Mouse (Mus musculus) embryonic facial prominence, embryonic 15.5 days (tissue): Measurements from ENCODE around the gene Tubb5. TPM values are rescaled to one million over a fixed set of nuclear protein-coding genes. Genes with fewer than 3 reads are reported as not detected.
A peak's percentile ranks its signal among the peaks of the same experiment; 100 is the strongest.
"Not testable (repeated sequence)": the region's sequence is repeated elsewhere in the genome, so short reads cannot be mapped to it uniquely, and the experiment has no call there.

ENCODE experiments used
- ATAC-seq: fragments of 200-750 bp; cut with Nextera tagmentation; 2 replicates; pipeline ENCODE4 v1.8.0; 2017; ENCODE audit warnings: low read depth, moderate TSS enrichment; ENCODE audit not compliant: insufficient number of reproducible peaks, low FRiP score, low TSS enrichment
- H3K27ac ChIP-seq: fragments of 300-500 bp; sonication (generic); replicated peaks from 2 replicates; pipeline ENCODE4 v1.5.1; 2015; ENCODE audit warnings: mild to moderate bottlenecking, inconsistent platforms
- H3K27me3 ChIP-seq: fragments of 300-500 bp; sonication (generic); 2 replicates; pipeline ENCODE4 v1.6.1; 2015; ENCODE audit warnings: inconsistent platforms
- H3K36me3 ChIP-seq: fragments of 300-500 bp; sonication (generic); 2 replicates; pipeline ENCODE4 v1.6.1; 2015; ENCODE audit warnings: mild to moderate bottlenecking, inconsistent platforms
- H3K4me1 ChIP-seq: fragments of 300-500 bp; sonication (generic); 2 replicates; pipeline ENCODE4 v1.6.1; 2015; ENCODE audit warnings: inconsistent platforms
- H3K4me2 ChIP-seq: fragments of 300-500 bp; sonication (generic); replicated peaks from 2 replicates; pipeline ENCODE4 v1.6.1; 2015; ENCODE audit warnings: mild to moderate bottlenecking, inconsistent platforms
- H3K4me3 ChIP-seq: fragments of 300-500 bp; sonication (generic); replicated peaks from 2 replicates; pipeline ENCODE4 v1.5.1; 2015; ENCODE audit warnings: mild to moderate bottlenecking, inconsistent platforms
- H3K9ac ChIP-seq: fragments of 300-500 bp; sonication (generic); 2 replicates; pipeline ENCODE4 v1.6.1; 2015; ENCODE audit warnings: inconsistent platforms
- H3K9me3 ChIP-seq: fragments of 300-500 bp; sonication (generic); replicated peaks from 2 replicates; pipeline ENCODE4 v1.6.1; 2016; ENCODE audit warnings: inconsistent platforms
- WGBS: fragments of 180-500 bp; shearing (Covaris S2); methylation state at CpG from one replicate; pipeline ENCODE4 v1.1.7; 2015; 5-methylcytosine and 5-hydroxymethylcytosine counted together
- polyA plus RNA-seq: library from polyadenylated mRNA; unstranded; fragments of >200 nt; fragmentation: Nextera tagmentation; extraction: Ambion mirVana; gene quantifications from 2 replicates; pipeline ENCODE4 v1.2.1, GENCODE M21; 2015

Tubb5 gene
- polyA plus RNA-seq, 1 experiment from 2014 or later, result 823 TPM

DNA sequence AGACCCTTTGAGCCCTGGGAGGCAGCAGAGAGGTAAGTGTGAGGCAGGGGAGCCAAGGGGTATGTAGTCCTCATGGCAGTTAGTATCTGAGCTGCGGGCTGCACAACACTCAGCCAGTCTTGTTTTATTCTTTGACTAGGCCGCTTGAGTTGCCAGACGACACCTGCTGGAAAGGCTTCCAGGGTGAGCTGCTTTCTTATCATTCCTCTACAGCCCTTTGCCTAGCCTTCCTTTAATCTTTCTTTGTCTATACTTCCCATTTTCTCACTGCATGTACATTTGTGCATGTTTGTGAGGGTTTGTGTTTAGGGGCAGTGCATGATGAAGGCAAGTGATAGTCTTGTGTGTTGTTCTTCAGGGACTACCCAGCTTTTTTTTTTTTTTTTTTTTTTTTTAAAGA is 12.9 kb upstream of the Tubb5 start:
- no peak for ATAC-seq
- peaks cover 76% of the 10 kb centered on the region for H3K36me3 ChIP-seq
- H3K4me3 ChIP-seq, result no peak overlapping the region
- H3K27ac ChIP-seq, result no peak overlapping the region
- H3K9me3 ChIP-seq, result no peaks in the 10 kb centered on the region
- H3K9ac ChIP-seq, result no peak overlapping the region
- H3K4me1 ChIP-seq, result no peaks in the 10 kb centered on the region
- H3K4me2 ChIP-seq, result no peak overlapping the region
- no peaks in the 10 kb centered on the region for H3K27me3 ChIP-seq
- WGBS, result 87% methylated on average over 3 of the region's 3 CpGs

DNA sequence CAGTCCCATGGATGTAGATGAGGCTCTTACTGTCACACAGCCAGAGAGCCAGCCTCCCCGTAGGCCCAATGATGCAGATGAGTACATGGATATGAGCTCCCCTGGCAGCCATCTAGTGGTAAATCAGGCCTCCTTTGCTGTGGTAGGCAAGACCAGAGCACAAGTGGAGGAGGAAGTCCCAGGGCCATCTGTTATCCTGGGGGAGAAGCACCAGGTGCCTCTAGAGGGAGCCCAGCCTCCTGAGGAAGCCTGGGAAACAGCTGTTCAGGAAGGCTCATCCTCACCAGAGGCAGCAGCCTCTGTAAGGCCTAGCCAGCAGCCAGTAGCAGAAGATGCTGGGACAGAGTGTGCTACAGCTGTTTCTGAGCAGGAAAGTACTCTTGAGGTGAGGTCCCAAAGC is 10.0 kb upstream of the Tubb5 start:
- 47% methylated on average over 1 of the region's 1 CpGs for WGBS
- peak; percentile 37; the same call in 1 of the 2 replicates for ATAC-seq
- Histone ChIP-seq H3K27me3 (no peaks in the 10 kb centered on the region), H3K9me3 (no peaks in the 10 kb centered on the region), H3K4me2 (no peak overlapping the region), H3K36me3 (peaks cover 74% of the 10 kb centered on the region), H3K4me1 (no peaks in the 10 kb centered on the region), H3K27ac (no peak overlapping the region), H3K4me3 (no peak overlapping the region), H3K9ac (no peak overlapping the region)

DNA sequence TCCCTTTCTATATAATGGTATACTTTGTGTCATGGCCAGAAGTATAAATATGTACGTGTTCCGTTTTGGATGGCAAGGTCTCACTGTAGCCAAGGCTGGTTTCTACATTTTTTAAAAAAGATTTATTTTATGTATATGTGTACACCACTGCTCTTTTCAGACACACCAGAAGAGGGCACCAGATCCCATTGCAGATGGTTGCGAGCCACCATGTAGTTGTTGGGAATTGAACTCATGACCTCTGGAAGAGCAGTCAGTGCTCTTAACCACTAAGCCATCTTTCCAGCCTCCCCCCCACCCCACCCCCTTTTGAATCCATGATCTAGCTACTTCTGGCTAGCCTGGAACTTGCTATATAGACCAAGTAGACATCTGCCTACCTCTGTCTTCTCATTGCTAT is 5.4 kb upstream of the Tubb5 start:
- Histone ChIP-seq H3K4me2 (no peak overlapping the region), H3K9me3 (no peaks in the 10 kb centered on the region), H3K36me3 (peaks cover 37% of the 10 kb centered on the region), H3K27me3 (no peaks in the 10 kb centered on the region), H3K27ac (no peak overlapping the region), H3K4me3 (no peak overlapping the region), H3K9ac (no peak overlapping the region), H3K4me1 (peaks cover 13% of the 10 kb centered on the region)
- ATAC-seq, result no peak
- WGBS, result 93% methylated on average over 3 of the region's 3 CpGs

DNA sequence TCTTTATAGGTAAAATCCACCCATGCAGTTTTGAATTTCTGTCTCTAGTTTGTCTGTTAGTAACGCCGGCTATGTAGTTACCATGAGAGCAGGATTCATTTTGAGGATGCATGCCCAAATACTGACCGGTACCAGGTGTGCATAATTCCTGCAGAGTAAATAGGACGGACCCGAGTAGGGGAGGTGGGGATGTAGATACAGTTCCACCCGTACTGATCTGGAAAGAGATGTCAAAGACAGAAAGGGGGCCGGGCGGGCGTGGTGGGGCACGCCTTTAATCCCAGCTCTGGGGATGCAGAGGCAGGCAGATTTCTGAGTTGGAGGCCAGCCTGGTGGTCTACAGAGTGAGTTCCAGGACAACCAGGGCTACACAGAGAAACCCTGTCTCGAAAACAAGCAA is 3.9 kb upstream of the Tubb5 start:
- Histone ChIP-seq H3K4me2 (peak overlapping the region; percentile 68), H3K36me3 (peaks cover 22% of the 10 kb centered on the region), H3K4me3 (peak overlapping the region; percentile 67), H3K4me1 (peaks cover 13% of the 10 kb centered on the region), H3K9me3 (no peaks in the 10 kb centered on the region), H3K27ac (peak overlapping the region; percentile 88), H3K27me3 (no peaks in the 10 kb centered on the region), H3K9ac (peak overlapping the region; percentile 58)
- WGBS, result 19% methylated on average over 11 of the region's 11 CpGs
- no peak for ATAC-seq

DNA sequence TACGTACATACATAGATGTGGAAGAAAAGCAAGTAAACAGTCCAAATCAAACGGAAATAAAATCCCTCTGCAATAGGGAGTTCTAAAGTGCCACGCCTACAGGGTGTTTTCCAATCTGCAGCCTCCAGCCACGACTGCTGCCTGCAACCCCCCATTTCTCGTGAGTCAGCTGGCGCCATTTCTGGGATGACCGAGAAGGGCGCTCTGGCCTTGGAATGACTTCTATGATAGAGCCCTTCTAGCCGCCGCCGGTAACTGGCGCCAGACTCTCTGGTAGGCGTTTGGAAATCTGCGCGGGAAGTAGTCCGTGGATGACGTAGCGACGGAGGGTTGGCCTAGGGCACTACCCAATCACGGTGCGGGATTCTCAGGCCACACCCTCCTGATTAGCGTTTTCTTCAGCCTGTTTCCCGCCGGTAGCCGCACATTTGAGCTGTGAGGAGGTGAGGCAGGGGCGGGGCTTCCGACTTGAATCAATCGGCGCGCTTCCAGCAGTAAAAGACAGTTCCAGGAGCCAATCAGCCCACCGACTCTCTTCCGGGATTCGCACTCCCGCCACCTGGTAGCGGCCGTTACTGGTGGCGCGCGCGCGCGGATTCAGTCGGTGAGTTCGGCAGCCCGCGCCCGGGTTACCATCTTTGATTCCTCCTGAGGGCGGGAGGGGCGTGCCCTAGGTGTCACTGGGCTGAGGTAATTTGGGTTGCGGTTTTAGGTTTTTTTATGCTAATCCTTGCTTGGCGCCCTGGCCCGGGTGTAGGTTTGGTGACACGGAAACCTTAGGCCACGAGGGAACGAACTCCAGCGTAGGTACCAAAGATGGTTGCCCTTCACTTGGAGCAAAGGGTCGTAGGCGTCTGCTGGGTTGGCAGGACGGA is 3.2 kb upstream of the Tubb5 start, which contains the start of gene Mdc1:
TSS of gene Mdc1 (plus strand) at position 440 of the 875 bp plus-strand sequence.
- peak; percentile 90 for ATAC-seq
- H3K4me1 ChIP-seq, result peaks cover 16% of the 10 kb centered on the region
- peak within 1 kb of the TSS; percentile 67 for H3K4me3 ChIP-seq
- peak within 1 kb of the TSS; percentile 68 for H3K4me2 ChIP-seq
- no peaks in the 10 kb centered on the region for H3K27me3 ChIP-seq
- 0% methylated on average over 59 of the region's 59 CpGs for WGBS
- no peaks in the 10 kb centered on the region for H3K9me3 ChIP-seq
- H3K27ac ChIP-seq, result peak within 1 kb of the TSS; percentile 88
- H3K9ac ChIP-seq, result peak within 1 kb of the TSS; percentile 58
- peaks cover 17% of the 10 kb centered on the region for H3K36me3 ChIP-seq

DNA sequence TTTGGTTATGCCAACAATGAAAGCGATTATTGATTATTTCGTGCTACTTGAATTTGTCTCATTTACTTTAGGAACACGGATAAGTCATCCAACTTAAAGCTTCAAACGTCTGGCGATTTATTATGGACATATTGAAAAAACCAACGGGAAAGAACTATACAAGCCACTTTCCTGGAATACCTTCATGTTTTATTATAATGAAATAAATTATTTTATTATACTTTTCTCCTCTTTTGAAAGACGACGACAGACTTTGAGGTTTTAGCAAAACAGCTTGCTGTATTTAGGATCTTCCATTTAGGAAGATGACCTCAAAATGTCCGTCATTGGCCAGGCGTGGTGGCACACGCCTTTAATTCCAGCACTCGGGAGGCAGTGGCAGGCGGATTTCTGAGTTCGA is 2.5 kb upstream of the Tubb5 start:
- H3K9ac ChIP-seq, result no peak overlapping the region
- no peak for ATAC-seq
- peaks cover 17% of the 10 kb centered on the region for H3K36me3 ChIP-seq
- WGBS, result 51% methylated on average over 14 of the region's 14 CpGs
- peak overlapping the region; percentile 75 for H3K27ac ChIP-seq
- no peaks in the 10 kb centered on the region for H3K9me3 ChIP-seq
- H3K27me3 ChIP-seq, result no peaks in the 10 kb centered on the region
- H3K4me2 ChIP-seq, result peak overlapping the region; percentile 68
- H3K4me3 ChIP-seq, result peak overlapping the region; percentile 67
- H3K4me1 ChIP-seq, result peaks cover 23% of the 10 kb centered on the region

DNA sequence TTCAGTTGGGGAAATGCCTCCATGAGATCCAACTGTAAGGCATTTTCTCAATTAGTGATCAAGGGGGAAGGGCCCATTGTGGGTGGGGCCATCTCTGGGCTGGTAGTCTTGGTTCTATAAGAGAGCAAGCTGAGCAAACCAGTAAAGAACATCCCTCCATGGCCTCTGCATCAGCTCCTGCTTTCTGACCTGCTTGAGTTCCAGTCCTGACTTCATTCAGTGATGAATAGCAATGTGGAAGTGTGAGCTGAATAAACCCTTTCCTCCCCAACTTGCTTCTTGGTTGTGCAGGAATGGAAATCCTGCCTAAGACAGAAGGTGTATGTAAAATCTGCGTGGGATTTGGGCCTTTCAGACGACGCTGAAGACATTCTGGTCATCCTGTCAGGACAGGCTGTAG is 896 bp upstream of the Tubb5 start:
- H3K27ac ChIP-seq, result peak overlapping the region; percentile 94
- peaks cover 36% of the 10 kb centered on the region for H3K4me1 ChIP-seq
- H3K9me3 ChIP-seq, H3K9ac ChIP-seq, ATAC-seq, H3K27me3 ChIP-seq: not testable (repeated sequence)
- peak overlapping the region; percentile 81 for H3K4me3 ChIP-seq
- peaks cover 24% of the 10 kb centered on the region for H3K36me3 ChIP-seq
- WGBS, result 36% methylated on average over 3 of the region's 3 CpGs
- peak overlapping the region; percentile 76 for H3K4me2 ChIP-seq

DNA sequence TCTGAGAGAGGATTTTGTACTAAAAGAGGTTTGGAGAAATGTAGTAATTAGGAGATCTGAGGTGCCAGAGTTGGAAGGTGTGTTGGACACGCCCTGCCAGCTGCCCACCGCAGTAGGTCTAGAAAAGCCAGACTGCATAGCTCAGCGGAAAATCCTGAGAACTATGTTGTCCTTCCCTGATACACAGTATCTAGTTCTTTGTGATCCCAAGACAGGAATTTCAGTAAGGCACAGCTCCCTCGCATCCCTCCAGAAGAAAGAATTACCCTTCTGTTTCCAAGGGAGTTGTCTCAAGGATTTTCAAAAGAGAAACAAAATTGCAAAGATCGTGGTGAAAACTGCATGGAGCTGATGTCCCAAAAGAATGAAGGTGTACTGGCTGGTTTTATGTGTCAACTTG is 464 bp upstream of the Tubb5 start:
- peaks cover 29% of the 10 kb centered on the region for H3K36me3 ChIP-seq
- H3K4me2 ChIP-seq, result peak overlapping the region; percentile 76
- H3K9ac ChIP-seq, result peak overlapping the region; percentile 16; the same call in 1 of the 2 replicates
- WGBS, result 2% methylated on average over 5 of the region's 5 CpGs
- H3K4me3 ChIP-seq, result peak overlapping the region; percentile 81
- H3K9me3 ChIP-seq, result no peaks in the 10 kb centered on the region
- peak overlapping the region; percentile 94 for H3K27ac ChIP-seq
- no peaks in the 10 kb centered on the region for H3K27me3 ChIP-seq
- ATAC-seq, result 0 out of 2 replicates have a peak, but pooled peaks have one; percentile 6
- H3K4me1 ChIP-seq, result peaks cover 39% of the 10 kb centered on the region

DNA sequence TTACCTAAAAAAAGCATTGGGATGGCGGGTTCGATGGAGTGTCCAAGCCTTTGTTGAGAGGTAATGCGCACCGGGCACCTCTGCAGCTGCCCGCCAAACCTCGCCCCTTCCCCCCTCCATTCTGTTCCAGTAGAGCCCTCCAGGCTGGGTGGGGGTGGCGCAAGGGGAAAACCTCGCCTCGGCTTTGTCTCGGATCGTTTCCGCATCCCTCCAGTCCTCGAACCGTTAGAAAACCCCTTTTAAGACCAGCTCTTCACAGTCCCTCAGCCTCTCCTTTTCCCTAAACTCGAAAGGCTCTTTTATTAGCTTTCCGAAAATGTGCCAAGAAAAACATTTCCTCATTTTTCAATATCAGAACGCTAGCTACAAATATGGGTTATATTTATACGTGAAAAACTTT is 619 bp downstream of the Tubb5 start:
- Histone ChIP-seq H3K36me3 (peaks cover 38% of the 10 kb centered on the region), H3K27me3 (no peaks in the 10 kb centered on the region), H3K4me1 (peaks cover 39% of the 10 kb centered on the region), H3K4me2 (peak overlapping the region; percentile 76), H3K4me3 (peak overlapping the region; percentile 81), H3K9ac (peak overlapping the region; percentile 94), H3K27ac (peak overlapping the region; percentile 94), H3K9me3 (no peaks in the 10 kb centered on the region)
- no peak for ATAC-seq
- WGBS, result under 1% methylated on average over 18 of the region's 18 CpGs

DNA sequence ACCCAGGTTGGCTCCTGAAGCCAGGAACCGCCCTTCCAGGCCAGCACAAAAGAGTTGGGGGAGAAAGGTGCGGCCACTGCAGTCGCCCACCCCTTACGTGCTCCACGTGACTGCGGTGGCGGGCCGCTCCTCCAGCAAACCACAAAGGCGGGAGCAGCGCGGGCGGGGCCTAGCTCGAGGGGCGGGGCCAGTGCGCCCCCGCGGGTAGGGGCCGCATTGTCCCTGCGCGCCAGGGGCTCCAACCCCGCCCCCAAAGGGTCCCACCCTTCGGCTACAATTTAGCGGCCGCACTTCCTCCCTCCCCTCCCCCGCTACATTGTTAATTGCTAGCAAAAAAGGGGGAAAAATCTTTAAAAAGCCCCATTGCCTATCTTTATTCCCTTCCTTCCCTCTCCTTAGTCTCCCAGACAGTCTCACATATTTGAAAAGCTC is 1.1 kb downstream of the Tubb5 start:
- Histone ChIP-seq H3K27ac (peak overlapping the region; percentile 94), H3K4me1 (peaks cover 37% of the 10 kb centered on the region), H3K9ac (peak overlapping the region; percentile 94), H3K4me3 (peak overlapping the region; percentile 81), H3K9me3 (no peaks in the 10 kb centered on the region), H3K4me2 (peak overlapping the region; percentile 76), H3K36me3 (peaks cover 43% of the 10 kb centered on the region), H3K27me3 (no peaks in the 10 kb centered on the region)
- ATAC-seq, result peak; percentile 53; the same call in 1 of the 2 replicates
- WGBS, result under 1% methylated on average over 22 of the region's 25 CpGs

DNA sequence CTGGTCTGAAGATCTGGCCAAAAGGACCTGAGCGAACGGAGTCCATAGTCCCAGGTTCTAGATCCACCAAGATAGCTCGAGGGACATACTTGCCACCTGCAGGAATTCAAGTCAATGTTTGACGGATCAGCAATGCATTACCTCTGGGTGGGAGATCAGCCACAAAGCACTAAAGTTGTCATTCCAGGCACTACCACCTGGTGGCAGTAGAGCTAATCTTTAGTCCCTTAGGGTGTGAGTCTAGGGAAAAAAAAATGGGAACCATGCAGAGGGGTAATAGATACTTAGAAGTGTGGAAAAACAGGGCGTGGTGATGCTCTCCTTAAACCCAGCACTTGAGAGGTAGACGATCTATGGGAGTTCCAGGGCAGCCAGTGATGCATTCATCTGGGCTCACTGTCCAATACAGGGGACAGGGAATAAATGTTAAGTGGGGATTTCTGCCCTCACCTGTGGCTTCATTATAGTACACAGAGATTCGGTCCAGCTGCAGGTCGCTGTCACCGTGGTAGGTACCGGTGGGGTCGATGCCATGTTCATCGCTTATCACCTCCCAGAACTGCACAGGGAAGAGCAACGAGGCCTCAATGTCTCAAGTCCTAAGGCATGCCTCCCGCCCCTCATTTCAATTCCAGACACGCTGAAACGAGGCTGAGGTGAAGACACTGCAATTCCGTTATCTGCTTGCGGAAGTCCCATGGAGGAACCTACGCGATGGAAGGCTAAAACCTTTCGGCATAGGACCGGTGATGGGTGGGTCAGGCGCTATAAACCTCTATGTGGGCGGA is 1.7 kb downstream of the Tubb5 start:
- Histone ChIP-seq H3K4me1 (peaks cover 33% of the 10 kb centered on the region), H3K9me3 (no peaks in the 10 kb centered on the region), H3K27me3 (no peaks in the 10 kb centered on the region), H3K4me2 (peak overlapping the region; percentile 76), H3K27ac (peak overlapping the region; percentile 94), H3K36me3 (peaks cover 47% of the 10 kb centered on the region), H3K4me3 (peak overlapping the region; percentile 81), H3K9ac (peak overlapping the region; percentile 94)
- no peak for ATAC-seq
- WGBS, result 5% methylated on average over 24 of the region's 24 CpGs
